Mouse (Mus musculus): ENCODE measurements around the gene Erich4.

GRCm38 (mm10) chr7:25639754-25640153 is 24.1 kb upstream of the Erich4 start:
- TF ChIP-seq ZC3H11A (IDR thresholded peaks at IDR 0.05; ENCODE audit: borderline replicate concordance, low read depth, low read length) (no peak), MAFK (IDR thresholded peaks at IDR 0.05; ENCODE audit: insufficient read depth, low read depth, low read length) (no peak), CHD2 (IDR thresholded peaks at IDR 0.05; ENCODE audit: low read depth, low read length) (no peak)

All from ES-E14 (cell line).